Mouse (Mus musculus) retina, embryonic 14.5 days (tissue): Measurements from ENCODE around the gene Itk.
"Not testable (repeated sequence)": the region's sequence is repeated elsewhere in the genome, so short reads cannot be mapped to it uniquely, and the experiment has no call there.

ENCODE experiments used
- DNase-seq: peaks from one replicate; pipeline ENCODE4 v3.0.0-alpha.2; 2015; ENCODE audit warnings: low spot score

Gene Itk

DNA sequence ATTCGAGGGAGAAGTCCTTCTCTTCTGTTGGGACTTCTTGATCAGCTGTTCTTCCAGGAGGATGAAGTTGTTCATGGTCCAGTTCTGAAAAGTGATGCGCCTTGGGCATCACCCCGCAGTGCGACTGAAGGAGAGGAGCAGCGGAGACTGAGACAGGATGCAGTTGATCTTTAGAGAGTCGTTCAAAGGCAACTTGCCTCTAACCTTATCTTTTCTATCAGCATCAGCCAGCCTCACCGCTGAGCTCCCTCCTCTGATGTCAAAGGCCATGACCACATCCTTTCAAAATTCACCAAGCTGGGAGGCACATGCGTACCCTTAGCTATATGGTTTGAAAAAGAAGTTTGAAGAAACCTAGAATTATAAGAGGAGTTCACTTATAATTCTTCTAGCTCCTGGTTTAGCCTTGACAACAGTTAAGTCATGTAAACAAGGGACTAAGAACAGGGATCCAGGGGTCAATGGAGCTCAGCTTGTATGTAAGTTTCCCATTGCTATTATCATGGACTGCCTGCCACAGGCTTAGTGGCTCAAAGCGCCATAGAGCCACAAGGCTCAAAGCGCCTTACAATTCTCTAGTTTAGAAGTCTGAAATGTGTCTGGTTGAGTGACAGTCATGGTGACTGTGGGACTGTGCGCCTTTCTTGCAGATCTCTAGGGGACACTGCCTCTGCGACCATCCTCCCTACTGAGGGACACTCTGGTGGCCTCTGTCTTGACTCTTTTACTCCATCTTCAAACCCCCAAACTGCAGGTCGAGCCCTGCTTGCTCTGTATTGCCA, at the start of gene Itk:
Itk (minus strand) TSS at position 180 of the 782 bp plus-strand sequence.
- DNase-seq, result no peak

DNA sequence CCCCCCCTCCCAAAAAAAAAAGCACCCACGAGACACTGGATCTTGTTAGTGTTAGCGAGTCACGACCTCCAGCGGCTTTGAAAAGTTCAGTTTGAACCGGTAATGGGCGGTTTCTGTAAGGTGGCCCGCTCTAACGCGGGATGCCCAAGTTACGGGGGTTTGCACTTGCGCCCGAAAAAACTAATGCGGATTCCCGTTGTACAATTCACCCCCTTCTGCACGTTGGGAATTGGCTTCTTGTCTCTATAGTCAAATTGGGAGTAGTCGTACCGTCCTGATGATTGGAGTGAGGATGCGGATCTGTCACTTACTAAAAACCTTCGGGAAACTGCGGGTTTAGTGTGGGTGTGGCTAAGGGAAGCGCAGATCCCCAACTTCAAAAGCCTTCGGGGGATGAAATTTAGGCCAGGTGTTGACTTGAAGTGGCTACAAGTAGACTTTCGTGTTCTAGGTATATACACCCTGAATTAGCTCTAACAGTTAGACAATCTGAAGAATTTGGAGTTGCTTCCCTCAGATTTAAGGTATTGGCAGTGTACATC, 48.2 kb upstream of the Itk start:
- no peak for DNase-seq

DNA sequence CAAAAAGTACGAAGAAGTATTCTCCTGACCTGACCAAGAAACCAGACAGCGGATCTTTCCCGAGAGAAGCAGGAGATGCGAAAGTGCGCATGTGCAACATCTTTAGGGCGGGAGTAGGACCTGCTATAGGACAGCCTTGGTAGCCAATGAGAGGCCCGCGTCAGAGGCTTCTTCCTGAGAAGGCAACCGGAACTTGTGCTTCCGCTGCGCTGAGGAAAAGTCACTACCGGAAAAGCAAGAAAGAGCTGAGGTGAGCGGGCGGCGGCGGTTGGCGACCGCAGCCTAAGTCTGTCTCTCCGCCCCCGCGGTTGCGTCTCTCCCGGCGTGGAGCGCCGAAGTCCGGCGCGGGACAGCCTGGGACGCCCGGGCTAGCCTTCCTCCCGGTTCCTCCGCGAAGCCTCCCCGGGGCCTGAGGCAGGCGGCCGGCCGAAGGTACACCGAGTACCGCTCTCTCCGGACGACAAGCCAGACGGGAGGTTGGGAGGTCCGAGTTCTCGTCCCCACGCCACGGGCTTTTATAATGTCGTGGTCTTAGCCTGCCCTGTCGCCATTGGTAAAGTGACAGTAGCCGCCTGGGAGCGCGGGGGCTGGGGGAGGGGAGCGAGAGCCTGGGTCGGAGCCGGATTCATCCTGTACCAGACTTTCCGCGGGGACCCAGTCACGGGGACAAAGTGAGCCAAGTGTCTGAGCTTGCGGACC, 47.6 kb upstream of the Itk start, which contains the start of gene Med7:
Med7 (plus strand) TSS at position 166 of the 699 bp plus-strand sequence.
- DNase-seq, result peak; percentile 98

DNA sequence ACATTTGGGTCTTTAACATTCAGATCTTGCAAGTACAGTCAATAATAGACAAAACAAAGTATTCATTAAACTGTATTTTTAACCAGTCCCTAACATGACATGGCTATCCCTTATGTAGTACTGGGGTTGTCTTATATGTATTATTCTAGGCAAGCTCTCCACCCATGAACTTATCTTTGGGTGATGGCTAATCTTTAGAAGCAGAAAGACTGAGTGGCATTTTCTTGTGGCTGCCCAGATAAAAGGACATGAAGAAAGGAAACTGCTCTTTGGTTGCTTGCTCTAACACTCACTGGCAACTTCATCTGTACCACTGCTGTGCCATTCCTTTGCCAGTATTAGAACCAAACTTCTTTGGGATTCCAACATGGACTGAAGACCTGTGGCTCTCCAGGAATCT, 46.0 kb upstream of the Itk start:
- no peak for DNase-seq

DNA sequence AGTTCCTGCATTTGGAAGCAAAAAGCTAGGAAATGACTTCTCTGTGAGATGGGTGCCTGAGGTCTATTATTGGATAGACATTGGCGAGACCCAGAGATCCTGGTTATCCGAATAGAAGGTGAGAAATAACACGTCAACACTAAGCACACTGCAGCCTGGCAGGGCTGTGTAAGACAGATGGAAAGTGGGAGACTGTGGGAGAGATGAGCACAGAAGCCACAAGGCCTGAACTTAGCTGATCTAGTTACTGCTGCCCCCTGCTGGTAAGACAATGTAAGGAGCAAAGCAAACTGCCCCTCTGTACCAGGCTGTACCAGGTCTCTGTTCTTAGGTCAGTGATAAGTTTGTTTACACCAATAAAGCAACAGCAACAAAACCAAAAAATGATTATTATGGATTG, 41.8 kb upstream of the Itk start:
- DNase-seq, result peak; percentile 93

DNA sequence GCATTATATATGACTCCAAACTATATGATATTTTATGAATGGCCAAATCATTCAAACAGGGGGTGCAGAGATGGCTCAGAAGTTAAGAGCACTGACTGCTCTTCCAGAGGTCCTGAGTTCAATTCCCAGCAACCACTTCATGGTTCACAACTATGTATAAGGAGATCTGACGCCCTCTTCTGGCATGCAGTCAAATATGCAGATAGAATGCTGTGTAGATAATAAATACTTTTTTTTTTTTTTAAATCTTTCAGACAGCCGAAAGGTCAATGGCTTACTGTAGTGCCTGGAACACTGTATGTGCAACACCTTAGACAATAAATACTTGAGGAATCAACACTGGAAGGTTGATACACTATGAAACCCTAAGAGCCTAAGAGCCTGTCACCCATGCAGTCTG, 40.8 kb upstream of the Itk start:
- DNase-seq, result no peak

DNA sequence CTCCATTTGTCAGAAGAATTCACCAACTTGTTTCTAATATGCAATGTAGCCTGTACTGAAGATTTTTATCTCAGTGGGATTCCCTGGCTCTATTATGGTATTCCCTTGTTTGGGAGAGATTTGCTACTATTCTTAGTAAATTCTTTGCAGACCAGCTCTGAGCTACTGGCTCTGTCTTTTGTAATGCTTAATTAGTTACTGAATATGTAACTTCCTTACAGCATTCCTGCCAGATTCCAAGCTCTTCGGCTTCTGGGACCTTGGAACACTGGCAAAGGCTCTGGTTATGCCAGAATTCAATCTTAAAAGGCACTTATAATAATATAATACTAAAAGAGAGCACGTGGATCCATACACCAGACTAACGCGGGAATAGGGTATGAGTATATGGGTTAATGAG, 38.8 kb upstream of the Itk start:
- not testable (repeated sequence) for DNase-seq

DNA sequence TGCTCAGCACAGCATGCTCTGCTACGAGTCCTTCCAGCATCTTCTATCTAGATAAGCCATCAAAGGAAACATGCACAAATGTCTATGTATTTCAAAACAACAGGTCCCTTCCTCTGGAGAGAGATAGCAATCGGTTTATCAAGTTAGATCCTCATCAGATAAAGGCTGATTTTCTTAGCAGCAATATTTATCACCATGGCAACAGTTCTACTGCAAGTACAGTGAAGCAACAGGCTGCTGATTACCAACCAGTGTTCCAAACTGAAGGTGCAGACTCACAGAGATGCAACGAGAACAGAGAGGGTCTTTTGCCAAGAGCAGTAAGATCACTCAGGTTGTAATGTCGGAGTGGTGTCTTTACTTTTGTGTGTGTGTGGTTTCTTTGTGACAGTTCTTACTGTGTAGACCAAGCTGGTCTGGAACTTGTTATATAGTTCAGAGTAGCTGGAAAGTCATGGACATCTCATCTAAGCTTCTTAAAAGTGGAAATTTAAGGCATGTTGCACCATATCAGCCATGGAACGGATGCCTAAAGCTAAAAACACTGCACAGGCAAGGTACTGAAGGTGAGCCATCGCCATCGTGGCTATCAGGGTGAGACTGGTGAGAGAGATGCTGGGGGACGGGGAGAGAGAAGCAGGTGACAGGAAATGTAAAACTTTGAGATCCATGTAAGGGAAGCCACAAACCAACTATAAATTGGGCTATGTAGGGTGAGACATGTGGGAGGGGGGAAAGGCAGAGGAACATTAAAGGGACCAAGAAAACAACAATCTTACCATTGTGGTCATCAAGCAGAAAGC, 32.0 kb upstream of the Itk start:
- no peak for DNase-seq

- DNase-seq, result no peak
Observed at GRCm38 (mm10) chr11:46418860-46419259, 29.5 kb upstream of the Itk start.

DNA sequence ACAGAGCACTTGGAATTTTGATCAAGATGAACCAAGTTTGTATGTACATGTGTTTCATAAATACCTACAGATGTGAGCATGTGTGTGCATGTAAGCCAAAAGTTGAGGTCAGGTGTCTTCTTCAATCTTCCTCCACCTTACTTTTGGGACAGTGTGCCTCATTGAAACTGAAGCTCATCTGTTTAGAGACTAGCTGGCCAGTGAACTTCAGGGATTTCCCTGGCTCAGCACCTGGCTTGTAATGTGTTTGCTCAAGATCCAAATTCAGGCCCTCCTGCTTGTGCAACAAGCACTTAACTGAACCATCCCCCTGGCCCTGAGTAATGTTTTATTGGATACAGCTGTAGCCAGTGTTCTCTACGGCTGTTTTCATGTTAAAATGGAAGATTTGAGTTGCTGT, 29.1 kb upstream of the Itk start:
- no peak for DNase-seq

DNA sequence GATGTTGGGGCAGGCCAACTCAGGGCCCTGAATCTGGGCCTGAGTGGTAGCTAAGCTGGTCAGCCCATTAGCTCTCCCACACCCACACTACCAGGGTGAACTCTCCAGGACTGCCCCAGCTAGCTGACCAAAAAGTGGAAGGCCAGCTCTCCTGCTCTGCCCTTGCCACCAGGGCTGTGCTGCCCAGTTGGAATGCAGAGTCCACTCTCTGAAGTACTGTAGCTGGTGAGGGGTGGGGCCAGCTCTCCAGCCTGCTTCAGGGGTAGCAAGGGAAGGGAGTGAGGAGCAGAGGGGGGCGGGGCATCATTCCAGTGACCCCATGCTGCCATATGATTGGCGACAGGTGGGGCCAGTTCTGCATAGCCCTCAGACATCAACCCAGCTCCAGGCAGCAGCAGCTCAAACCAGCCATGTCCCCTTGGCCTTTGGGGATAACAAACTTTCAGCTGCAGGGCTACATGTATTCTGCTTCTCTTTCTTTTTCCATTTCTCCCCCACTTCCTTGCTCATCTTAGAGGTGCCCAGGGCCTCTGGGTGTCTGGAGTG, 20.8 kb upstream of the Itk start:
- no peak for DNase-seq

DNA sequence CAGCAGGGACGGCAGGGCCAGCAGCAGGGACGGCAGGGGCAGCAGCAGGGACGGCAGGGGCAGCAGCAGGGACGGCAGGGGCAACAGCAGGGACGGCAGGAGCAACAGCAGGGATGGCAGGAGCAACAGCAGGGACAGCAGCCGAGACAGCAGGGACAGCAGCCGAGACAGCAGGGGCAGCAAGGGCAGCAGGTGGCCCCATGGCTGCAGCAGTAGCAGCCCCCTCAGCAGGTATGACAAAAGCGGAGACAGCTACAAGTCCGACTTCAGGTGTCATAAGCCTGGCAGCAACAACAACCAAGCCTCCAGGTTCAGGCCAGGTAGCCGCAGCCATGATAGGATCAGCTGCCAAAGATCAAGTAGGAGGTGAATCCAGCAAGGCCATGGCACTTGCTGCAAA, 17.4 kb upstream of the Itk start:
- no peak for DNase-seq

DNA sequence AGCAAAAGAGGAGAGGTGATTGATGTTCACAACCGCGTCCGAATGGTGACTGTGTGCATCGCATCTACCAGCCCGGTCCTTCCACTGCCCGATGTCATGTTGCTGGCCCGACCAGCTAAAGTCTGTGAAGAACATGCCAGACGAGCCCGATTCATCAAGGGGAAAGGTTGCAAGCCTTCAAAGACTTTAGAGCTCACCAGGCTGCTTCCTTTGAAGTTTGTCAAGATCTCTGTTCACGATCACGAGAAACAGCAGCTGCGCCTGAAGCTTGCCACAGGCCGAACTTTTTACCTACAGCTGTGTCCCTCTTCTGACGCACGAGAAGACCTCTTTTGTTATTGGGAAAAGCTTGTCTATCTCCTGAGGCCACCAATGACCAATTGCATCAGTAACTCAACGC, 15.7 kb upstream of the Itk start:
- DNase-seq, result no peak

- DNase-seq, result no peak
Observed at GRCm38 (mm10) chr11:46401555-46401954, 12.2 kb upstream of the Itk start.

- no peak for DNase-seq
Observed at GRCm38 (mm10) chr11:46398933-46399383, 9.6 kb upstream of the Itk start.

DNA sequence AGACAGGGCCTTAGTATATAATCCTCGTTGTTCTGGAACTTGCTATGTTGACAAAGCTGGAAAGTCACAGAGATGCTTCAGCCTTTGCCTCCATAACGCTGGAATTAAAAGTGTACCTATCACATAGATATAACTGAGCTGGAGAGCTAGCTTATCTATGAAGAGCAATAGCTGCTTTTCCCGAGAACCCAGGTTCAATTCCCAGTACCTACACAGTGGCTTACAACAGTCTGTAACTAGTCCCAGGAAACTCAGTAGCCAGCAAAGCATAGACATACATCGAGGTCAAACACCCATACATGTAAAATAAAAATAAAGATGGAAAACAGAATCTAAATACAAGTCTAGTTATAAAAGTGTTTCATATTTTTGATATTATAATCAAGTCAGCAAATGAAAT, 9.2 kb upstream of the Itk start:
- DNase-seq, result no peak

- no peak for DNase-seq
Observed at GRCm38 (mm10) chr11:46397900-46398299, 8.6 kb upstream of the Itk start.

- DNase-seq, result no peak
Observed at GRCm38 (mm10) chr11:46396860-46397179, 7.5 kb upstream of the Itk start.

DNA sequence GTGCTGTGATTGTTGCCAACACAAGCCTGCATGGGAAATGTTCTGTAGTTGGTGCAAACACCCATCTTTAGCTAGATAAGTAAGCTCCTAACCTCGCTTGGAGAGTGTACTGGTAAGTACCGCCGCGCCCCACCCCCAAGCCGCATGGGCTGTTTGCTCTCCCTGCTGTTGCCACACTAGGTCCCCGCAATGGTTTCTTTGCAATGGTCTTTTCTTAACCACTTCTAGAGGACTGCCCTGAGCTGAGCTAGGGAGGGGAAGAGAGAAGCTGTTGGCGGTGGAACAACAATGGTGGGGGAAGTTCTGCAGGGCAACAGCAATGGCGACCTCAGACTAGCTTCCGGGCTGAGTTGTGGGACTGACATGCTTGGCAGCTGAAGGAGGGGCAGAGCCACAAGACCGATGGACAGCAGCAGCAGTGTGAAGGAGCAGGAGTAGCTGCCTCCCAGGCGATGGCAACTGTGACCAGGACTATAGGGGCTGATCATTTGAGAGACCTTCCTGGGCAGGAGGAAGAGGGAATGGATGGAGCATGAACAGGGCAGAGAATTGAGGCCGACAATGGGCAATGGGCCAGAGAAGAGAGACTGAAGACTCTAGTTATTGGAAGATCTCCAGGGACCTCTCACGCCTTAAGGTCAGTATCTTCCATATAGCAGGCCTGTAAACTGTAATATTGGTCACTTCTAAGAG, 7.0 kb upstream of the Itk start, which contains the start of gene Fam71b:
Fam71b (plus strand) TSS at position 393 of the 693 bp plus-strand sequence.
- DNase-seq, result no peak

DNA sequence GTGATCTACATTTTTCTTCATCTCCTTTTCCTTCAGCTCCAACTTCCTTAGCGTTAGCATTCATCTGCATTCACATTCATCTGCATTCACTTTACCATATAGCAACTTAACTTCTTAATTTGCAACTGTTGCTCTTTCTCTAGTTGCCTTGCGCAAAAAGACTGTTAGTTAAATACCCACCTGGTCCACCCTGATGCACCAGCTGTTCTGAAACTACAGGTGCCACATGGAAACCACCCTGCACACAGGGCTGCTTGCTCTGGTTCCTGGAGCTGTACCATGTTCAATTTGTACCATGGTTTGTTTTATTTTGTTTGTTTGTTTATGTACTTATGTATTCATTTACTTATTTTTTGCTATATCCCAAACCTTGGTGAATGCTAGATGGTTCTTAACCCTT, 6.4 kb upstream of the Itk start:
- DNase-seq, result no peak

- no peak for DNase-seq
Observed at GRCm38 (mm10) chr11:46395088-46395487, 5.8 kb upstream of the Itk start.

DNA sequence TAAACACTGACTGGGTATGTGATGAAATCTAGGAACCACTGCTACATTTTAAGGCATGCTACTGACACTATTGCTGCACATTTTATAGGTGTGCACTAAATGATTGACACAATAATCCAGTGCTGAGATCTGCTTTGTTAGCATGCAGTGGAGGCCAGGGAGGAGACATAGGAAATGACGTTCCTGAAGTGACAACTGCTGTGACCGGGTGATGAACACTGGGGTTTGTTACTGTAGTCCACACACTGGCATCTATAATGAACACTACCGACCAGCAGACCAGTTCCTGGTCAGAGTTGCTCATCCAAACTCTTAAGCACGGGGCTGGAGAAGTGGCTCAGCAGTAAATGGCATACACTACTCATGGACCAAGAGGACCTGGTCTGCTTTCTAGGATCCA, 4.1 kb upstream of the Itk start:
- no peak for DNase-seq
